Mouse (Mus musculus) brain, embryonic 14.5 days (tissue): ENCODE data around the gene Sept6.

Source experiments
- CTCF ChIP-seq: fragments of 200-500 bp; IDR thresholded peaks from 2 replicates; pipeline ENCODE4 v1.5.1; 2012; ENCODE audit warnings: inconsistent platforms, mild to moderate bottlenecking, moderate library complexity, borderline replicate concordance; ENCODE audit not compliant: insufficient read depth, insufficient read length; ENCODE audit errors: extremely low read depth
- POLR2A ChIP-seq: fragments of 200-500 bp; IDR thresholded peaks from 2 replicates; pipeline ENCODE4 v1.6.1; 2012; ENCODE audit warnings: mild to moderate bottlenecking, inconsistent platforms, borderline replicate concordance; ENCODE audit not compliant: poor library complexity, insufficient read depth, insufficient read length, severe bottlenecking; ENCODE audit errors: extremely low read depth

GRCm38 (mm10) chrX:36921346-36921745 is 70.2 kb downstream of the Sept6 start:
- no peak for TF ChIP-seq CTCF
- TF ChIP-seq POLR2A = no peak
